Mouse (Mus musculus) neural tube, embryonic 11.5 days (tissue): Measurements from ENCODE around the gene Prdm16. TPM values are rescaled to one million over a fixed set of nuclear protein-coding genes. Genes with fewer than 3 reads are reported as not detected.
A peak's percentile ranks its signal among the peaks of the same experiment; 100 is the strongest.

Experiments used
- ATAC-seq: fragments of 200-750 bp; cut with Nextera tagmentation; 2 replicates; pipeline ENCODE4 v1.8.0; 2017; ENCODE audit warnings: moderate number of reproducible peaks, mild to moderate bottlenecking, moderate TSS enrichment, moderate library complexity; ENCODE audit not compliant: insufficient read depth, low FRiP score, low TSS enrichment
- DNase-seq: peaks from one replicate; pipeline ENCODE4 v3.0.0-alpha.2; 2015; ENCODE audit warnings: low spot score
- H3K27ac ChIP-seq: fragments of 300-500 bp; sonication (generic); 2 replicates; pipeline ENCODE4 v1.5.1; 2014; ENCODE audit warnings: low read depth, mild to moderate bottlenecking, low read length
- H3K27me3 ChIP-seq: fragments of 300-500 bp; sonication (generic); 2 replicates; pipeline ENCODE4 v1.6.1; 2014; ENCODE audit warnings: mild to moderate bottlenecking, low read length, mixed read lengths; ENCODE audit not compliant: control insufficient read depth, insufficient read depth
- H3K36me3 ChIP-seq: fragments of 300-500 bp; sonication (generic); 2 replicates; pipeline ENCODE4 v1.6.1; 2014; ENCODE audit warnings: mild to moderate bottlenecking, low read length, moderate library complexity, mixed read lengths; ENCODE audit not compliant: control insufficient read depth, insufficient read depth
- H3K4me1 ChIP-seq: fragments of 300-500 bp; sonication (generic); 2 replicates; pipeline ENCODE4 v1.6.1; 2014; ENCODE audit warnings: low read length, mixed read lengths; ENCODE audit not compliant: control insufficient read depth, insufficient read depth
- H3K4me2 ChIP-seq: fragments of 300-500 bp; sonication (generic); 2 replicates; pipeline ENCODE4 v1.6.1; 2014; ENCODE audit warnings: low read depth, mild to moderate bottlenecking, moderate library complexity
- H3K4me3 ChIP-seq: fragments of 300-500 bp; sonication (generic); 2 replicates; pipeline ENCODE4 v1.5.1; 2014; ENCODE audit warnings: low read depth, low read length
- H3K9ac ChIP-seq: fragments of 300-500 bp; sonication (generic); 2 replicates; pipeline ENCODE4 v1.6.1; 2014; ENCODE audit warnings: mild to moderate bottlenecking, low read length
- H3K9me3 ChIP-seq: fragments of 300-500 bp; sonication (generic); 2 replicates; pipeline ENCODE4 v1.6.1; 2016; ENCODE audit warnings: low read length; ENCODE audit not compliant: control insufficient read depth
- WGBS: fragments of 180-500 bp; shearing (Covaris S2); extraction: QIAGEN DNeasy Blood & Tissue Kit; methylation state at CpG from one replicate; pipeline ENCODE4 v1.1.7; 2014; 5-methylcytosine and 5-hydroxymethylcytosine counted together
- polyA plus RNA-seq: library from polyadenylated mRNA; unstranded; fragments of >200 nt; fragmentation: Nextera tagmentation; extraction: Ambion mirVana; gene quantifications from 2 replicates; pipeline ENCODE4 v1.2.1, GENCODE M21; 2014

Prdm16 gene
- polyA plus RNA-seq, 1 experiment from 2014 or later = 10.9 TPM

GRCm38 (mm10) chr4:154642496-154642895 lies 5.8 kb upstream of the Prdm16 start:
- Histone ChIP-seq H3K4me3 (no peak overlapping the region), H3K36me3 (no peaks in the 10 kb centered on the region), H3K9ac (no peak overlapping the region), H3K4me1 (peaks cover 17% of the 10 kb centered on the region), H3K4me2 (no peak overlapping the region), H3K9me3 (no peaks in the 10 kb centered on the region), H3K27me3 (peaks cover 81% of the 10 kb centered on the region), H3K27ac (no peak overlapping the region)
- no peak for DNase-seq
- WGBS = 0% methylated on average over 6 of the region's 6 CpGs
- no peak for ATAC-seq

DNA sequence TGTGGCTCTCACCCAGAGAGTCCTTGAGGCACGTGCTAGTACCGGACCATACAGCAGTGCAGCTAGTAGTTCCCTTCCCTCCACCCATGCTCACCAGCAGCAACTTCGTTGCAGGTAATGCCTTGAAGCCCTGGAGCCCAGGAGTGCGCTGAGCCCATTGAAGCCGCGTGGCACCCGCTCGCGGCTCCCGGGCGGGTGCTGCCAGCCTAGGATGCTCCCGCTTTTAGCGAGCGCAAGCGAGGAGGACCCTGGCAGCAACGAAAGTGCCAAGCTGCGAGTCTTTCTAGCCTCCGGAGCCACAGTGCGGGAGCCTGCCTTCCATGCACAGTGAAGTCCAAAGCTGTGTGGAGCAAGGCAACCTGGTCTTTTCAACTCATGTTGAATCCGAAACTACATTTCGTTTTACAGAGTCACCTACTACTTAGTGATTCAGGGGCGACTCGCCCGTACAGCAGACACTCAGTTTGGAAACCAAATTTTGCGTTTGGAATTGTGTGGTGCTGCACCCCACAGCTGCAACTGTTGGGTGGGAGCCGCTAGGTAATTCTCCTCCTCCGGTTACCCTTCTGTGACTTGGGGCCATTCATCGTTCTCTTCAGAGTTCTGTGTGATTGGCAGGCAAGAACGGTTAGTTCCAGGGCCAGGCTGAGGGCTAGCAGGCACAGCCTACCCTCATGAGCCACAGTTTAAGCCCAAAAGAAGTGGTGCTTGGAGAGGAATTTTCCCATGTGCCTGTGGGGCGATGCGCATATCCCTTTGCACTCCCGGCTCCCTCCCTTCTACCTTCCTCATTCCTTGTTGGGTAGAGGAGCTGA lies 4.8 kb upstream of the Prdm16 start:
- Histone ChIP-seq H3K4me3 (no peak overlapping the region), H3K4me1 (peaks cover 18% of the 10 kb centered on the region), H3K27me3 (peaks cover 89% of the 10 kb centered on the region), H3K27ac (no peak overlapping the region), H3K36me3 (no peaks in the 10 kb centered on the region), H3K4me2 (peak overlapping the region; percentile 14; the same call in 1 of the 2 replicates), H3K9ac (no peak overlapping the region), H3K9me3 (no peaks in the 10 kb centered on the region)
- ATAC-seq (no peak), DNase-seq (peak; percentile 63)
- under 1% methylated on average over 32 of the region's 32 CpGs for WGBS

DNA sequence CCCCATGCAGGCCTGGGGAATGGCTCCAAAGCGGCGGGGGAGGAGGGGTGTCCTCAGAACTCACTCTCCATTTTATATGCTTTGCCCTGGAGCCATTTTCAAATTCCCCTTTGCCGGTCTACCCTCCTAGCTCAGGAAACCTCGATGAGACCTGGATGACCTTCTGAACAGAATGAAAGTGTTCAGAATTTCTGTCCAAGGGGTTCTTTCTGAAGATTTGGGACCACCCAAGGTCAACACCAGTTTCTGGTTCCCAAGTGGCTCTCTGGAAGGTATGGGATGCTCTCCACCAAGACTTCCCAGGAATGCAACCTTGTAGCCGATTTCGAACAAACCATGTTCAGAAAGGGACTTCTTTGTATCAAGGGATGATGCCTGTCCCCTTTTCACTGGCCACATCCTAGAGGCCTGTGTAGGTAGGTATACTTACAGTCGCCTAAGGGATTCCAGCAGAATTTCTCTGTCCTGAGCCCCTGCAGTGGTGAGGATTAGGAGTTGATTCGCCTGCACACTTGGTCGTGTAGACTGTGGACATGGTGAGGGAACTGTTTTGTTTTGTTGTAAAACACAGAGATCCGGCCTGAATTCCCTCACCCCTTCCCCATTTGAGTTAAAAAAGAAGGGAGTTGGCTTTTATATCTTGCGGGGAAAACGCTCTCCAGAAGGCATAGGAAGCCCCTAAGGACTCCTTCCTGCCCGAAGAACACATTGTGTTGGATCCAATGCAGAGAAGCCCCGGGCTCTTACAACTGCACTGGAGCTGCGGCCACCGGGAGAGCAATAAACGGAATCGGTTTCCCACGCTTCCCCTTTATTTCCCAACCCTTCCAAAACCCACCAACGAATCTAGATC lies 4.0 kb upstream of the Prdm16 start:
- Histone ChIP-seq H3K9ac (no peak overlapping the region), H3K27ac (no peak overlapping the region), H3K4me3 (no peak overlapping the region), H3K4me2 (no peak overlapping the region), H3K36me3 (no peaks in the 10 kb centered on the region), H3K4me1 (peaks cover 18% of the 10 kb centered on the region), H3K9me3 (no peaks in the 10 kb centered on the region), H3K27me3 (peaks cover 87% of the 10 kb centered on the region)
- ATAC-seq (no peak), DNase-seq (no peak)
- WGBS = 1% methylated on average over 20 of the region's 20 CpGs

- ATAC-seq (no peak), DNase-seq (no peak)
- H3K36me3 ChIP-seq = no peaks in the 10 kb centered on the region
- H3K4me3 ChIP-seq = no peak overlapping the region
- H3K9me3 ChIP-seq = no peaks in the 10 kb centered on the region
- H3K27me3 ChIP-seq = peaks cover 89% of the 10 kb centered on the region
- WGBS = 1% methylated on average over 13 of the region's 13 CpGs
- H3K27ac ChIP-seq = no peak overlapping the region
- H3K4me2 ChIP-seq = no peak overlapping the region; the same call in 1 of the 2 replicates
- H3K4me1 ChIP-seq = peaks cover 24% of the 10 kb centered on the region
- H3K9ac ChIP-seq = no peak overlapping the region
Measured at GRCm38 (mm10) chr4:154639591-154640442, 3.1 kb upstream of the Prdm16 start.

DNA sequence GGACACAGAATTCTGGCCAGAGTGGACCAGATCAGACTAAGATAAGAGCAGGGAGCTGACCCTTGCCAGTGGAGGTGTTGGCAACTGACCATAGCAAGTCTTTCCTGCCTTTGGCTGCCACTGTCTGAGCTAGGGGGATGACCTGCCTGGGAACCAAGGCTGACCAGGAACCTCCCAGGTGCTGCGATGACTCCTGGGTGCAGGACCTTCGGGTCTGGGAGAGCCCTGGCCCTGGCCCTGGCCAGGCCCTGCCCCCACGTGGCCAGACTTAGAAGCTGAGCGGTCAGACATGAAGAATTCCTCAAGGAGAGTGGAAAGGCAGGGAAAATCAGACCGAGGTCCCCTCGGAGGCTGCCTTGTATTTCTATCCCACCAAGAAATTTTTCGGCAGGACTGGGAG lies 2.5 kb upstream of the Prdm16 start:
- no peaks in the 10 kb centered on the region for H3K9me3 ChIP-seq
- peak overlapping the region; percentile 7; the same call in 1 of the 2 replicates for H3K4me2 ChIP-seq
- peak; percentile 54 for DNase-seq
- no peaks in the 10 kb centered on the region for H3K36me3 ChIP-seq
- no peak for ATAC-seq
- H3K27ac ChIP-seq = no peak overlapping the region
- no peak overlapping the region for H3K4me3 ChIP-seq
- H3K27me3 ChIP-seq = peaks cover 93% of the 10 kb centered on the region
- WGBS = 2% methylated on average over 7 of the region's 7 CpGs
- no peak overlapping the region for H3K9ac ChIP-seq
- H3K4me1 ChIP-seq = peaks cover 30% of the 10 kb centered on the region

GRCm38 (mm10) chr4:154638320-154638886 lies 1.7 kb upstream of the Prdm16 start:
- Histone ChIP-seq H3K9me3 (no peaks in the 10 kb centered on the region), H3K4me2 (peak overlapping the region; percentile 90), H3K27ac (no peak overlapping the region), H3K27me3 (peaks cover 93% of the 10 kb centered on the region), H3K4me1 (peaks cover 30% of the 10 kb centered on the region), H3K4me3 (peak overlapping the region; percentile 62), H3K9ac (no peak overlapping the region), H3K36me3 (no peaks in the 10 kb centered on the region)
- DNase-seq (no peak), ATAC-seq (no peak)
- WGBS = 1% methylated on average over 15 of the region's 15 CpGs

DNA sequence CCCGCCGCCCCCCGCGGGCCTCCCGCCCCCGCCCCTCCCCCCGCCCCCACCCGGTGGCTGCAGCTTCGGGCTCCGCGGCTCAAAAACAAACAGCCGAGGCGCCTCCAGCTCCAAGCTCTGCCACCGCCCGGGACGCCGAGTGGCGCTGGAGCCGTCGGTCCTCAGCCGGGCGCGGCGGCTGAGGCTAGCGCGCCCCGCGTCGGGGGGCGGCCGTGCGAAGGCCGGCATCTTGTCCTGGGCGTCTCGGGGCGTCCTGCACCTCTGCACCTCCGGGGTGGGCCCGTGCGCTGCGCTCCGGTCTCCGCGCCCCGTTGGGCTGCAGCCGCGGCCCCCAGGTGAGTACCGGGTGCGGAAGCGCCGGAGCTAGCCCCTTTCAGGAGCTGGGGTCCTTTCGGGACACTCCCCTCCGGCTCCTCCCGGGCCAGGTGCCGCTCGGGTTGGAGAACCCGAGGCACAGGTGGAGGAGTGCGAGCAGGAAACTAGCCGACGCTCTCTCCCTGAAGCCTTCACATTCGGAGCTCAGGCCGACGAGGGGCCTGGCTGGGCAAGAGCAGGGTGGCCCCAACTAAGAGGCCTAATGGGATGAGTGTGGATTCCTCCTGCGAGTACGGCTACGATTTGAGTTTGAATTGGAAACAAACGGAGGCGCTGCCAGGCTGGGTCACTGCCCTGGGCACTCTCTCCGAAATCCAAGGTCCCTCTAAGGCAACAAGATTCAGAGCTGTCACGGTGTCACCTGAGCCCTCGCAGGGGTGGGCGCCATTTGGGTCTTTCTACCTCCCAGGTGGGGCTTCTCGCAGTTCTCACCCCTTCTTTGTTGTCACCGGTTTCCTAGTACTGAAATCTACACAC lies 1.0 kb upstream of the Prdm16 start:
- H3K4me2 ChIP-seq = peak overlapping the region; percentile 90
- no peak for ATAC-seq
- peaks cover 30% of the 10 kb centered on the region for H3K4me1 ChIP-seq
- 0 out of 2 replicates have a peak overlapping the region, but pooled peaks have one; percentile 4 for H3K27ac ChIP-seq
- H3K36me3 ChIP-seq = no peaks in the 10 kb centered on the region
- WGBS = under 1% methylated on average over 63 of the region's 73 CpGs
- DNase-seq = no peak
- H3K9me3 ChIP-seq = no peaks in the 10 kb centered on the region
- peaks cover 93% of the 10 kb centered on the region for H3K27me3 ChIP-seq
- peak overlapping the region; percentile 62 for H3K4me3 ChIP-seq
- peak overlapping the region; percentile 59 for H3K9ac ChIP-seq
